Mouse (Mus musculus): Measurements from ENCODE around the gene Gapt.

DNA sequence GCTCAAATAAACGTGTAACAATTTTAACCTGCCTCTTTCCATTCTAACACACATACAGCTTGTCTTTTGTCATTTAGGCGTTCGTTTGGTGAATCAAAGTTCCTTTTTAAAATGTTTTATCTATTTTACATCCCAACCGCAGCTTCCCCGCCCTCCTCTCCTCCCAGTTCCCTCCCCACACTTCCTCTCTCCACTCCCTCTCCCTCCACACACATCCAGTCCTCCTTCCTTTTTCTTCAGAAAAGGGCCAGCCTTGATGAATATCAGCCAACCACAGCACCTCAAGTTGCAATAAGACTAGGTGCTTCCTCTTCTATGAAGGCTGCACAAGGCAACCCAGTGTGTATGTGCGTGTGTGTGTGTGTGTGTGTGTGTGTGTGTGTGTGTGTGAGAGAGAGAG, 27.5 kb upstream of the Gapt start:
- TF ChIP-seq CTCF (conservative IDR thresholded peaks at IDR 0.05; ENCODE audit: low read length) (no peak), POU5F1 (IDR thresholded peaks at IDR 0.05; ENCODE audit: borderline replicate concordance, low read length) (no peak), NANOG (IDR thresholded peaks at IDR 0.05; ENCODE audit: borderline replicate concordance, low read length) (no peak)

Data from E14TG2a.4 (cell line).